Mouse (Mus musculus): ENCODE data around the gene Tubg2.
A peak's percentile ranks its signal among the peaks of the same experiment; 100 is the strongest.

The Tubg2 gene

GRCm38 (mm10) chr11:101180261-101180660, 24.6 kb downstream of the Tubg2 start:
- DNase-seq = peak; percentile 47

GRCm38 (mm10) chr11:101180846-101181740, 25.4 kb downstream of the Tubg2 start:
- peak; percentile 79 for DNase-seq

DNA sequence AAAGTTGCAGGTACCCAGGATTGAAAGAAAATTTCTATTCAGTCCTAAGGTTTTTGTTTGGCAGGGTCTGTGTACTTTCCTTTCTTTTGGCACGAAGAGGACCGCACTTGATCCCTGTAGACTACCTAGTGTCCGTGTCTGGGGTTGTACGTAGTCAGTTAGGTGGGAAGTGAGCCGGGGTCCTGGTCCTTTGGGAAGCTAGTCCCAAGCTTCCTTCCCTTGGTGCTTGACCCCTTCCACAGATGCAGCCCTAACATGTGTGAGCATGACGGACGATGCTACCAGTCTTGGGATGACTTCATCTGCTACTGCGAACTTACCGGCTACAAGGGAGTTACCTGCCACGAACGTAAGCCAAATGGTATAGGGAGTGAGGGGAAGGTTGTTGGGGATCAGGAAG, 26.3 kb downstream of the Tubg2 start:
- DNase-seq = no peak

DNA sequence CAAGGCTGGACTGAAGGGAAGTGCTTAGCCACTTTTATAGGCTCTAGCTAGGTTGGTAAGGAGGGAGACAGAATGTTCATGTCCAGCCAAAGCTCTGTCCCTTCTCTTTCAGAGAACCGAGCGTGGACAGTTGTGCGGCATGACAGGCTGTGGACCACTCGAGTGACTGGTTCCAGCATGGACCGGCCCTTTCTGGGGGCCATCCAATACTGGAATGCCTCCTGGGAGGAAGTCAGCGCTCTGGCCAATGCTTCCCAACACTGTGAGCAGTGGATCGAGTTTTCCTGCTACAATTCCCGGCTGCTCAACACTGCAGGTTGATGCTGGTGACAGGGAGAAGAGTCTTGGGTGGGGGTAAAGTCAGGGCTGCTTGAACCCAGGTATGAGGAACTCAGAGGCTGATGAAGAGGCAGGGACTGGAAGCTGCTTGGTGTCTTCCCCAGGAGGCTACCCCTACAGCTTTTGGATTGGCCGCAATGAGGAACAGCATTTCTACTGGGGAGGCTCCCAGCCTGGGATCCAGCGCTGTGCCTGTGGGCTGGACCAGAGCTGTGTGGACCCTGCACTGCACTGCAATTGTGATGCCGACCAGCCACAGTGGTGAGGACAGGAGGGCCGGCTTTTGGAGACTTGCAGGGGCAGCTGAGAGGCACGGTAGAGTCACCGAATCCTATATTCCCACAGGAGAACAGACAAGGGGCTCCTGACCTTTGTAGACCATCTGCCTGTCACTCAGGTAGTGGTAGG, 27.2 kb downstream of the Tubg2 start:
- DNase-seq = peak; percentile 65

GRCm38 (mm10) chr11:101184984-101185383, 29.3 kb downstream of the Tubg2 start:
- DNase-seq = no peak

DNA sequence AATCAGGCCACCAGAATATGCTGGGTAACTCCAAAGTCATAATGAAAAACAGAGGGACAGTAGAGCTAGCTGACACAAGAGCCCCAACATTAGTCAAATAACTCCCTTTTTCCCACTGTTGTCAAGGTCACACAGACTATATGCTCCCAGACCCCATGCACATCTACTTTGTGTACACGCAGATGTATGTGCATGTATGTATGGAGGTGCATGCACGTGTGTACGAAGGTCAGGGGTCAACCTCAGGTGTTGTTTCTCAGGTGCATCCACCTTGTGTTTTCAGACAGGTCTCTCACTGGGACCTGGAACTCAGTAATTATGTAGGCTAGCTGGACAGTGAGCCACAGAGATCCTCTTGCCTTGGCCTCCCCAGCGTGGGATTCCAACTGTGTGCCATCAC, 29.7 kb downstream of the Tubg2 start:
- DNase-seq = no peak

- DNase-seq = peak; percentile 76
These were observed 31.0 kb downstream of the Tubg2 start for GRCm38 (mm10) chr11:101186526-101187247.

DNA sequence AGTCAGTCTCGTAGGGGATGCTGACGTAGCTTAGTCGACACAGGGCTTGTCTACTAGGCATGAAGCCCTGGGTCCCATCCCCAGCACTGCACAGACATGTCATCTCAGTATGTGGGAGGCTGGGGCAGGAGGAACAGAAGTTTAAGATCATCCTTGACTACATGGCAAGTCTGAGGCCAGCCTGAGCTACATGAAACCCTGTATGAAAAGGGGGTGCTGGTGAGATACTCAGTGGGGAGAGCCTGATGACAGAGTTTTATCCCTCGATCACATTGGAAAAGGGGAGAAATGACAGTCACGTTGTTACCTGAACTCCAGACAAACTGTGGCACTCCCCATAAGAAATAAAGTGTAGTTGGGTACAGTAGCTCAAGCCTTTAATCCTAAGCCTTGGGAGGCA, 31.8 kb downstream of the Tubg2 start:
- DNase-seq = peak; percentile 45

- peak; percentile 95 for DNase-seq
These were observed 32.6 kb downstream of the Tubg2 start for GRCm38 (mm10) chr11:101188166-101188805.

DNA sequence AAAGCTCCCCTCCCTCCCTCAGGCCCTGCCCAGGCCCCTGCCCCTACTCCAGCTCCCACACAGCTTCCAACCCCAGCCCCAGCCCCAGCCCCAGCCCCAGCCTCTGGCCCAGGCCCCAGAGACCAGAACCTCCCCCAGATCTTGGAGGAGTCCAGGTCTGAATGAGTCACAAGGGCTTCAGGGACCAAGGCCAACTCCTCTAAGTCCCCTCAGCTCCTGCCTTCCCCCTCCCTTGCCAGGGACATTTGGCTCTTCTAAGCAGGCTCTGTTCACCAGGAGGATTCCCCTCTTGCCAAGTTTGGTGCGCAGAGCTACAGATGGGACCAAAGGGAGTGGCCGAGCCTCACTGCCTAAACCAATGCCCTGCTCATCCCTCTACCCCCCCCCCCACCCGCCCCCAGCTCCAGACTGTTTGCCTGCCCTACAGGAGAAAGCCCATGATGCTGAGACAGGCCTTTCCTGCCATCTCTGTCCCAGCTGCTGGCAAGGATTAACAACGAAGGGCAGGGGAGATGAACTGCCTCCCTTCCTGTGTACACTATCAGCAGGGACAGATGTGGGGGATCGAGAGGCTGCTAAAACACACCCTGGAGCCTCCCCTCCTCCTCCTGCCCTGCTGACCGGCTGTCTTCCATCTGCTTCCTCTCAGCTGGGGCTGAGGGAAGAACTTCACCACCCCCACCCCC, 33.9 kb downstream of the Tubg2 start:
- DNase-seq = peak; percentile 98

DNA sequence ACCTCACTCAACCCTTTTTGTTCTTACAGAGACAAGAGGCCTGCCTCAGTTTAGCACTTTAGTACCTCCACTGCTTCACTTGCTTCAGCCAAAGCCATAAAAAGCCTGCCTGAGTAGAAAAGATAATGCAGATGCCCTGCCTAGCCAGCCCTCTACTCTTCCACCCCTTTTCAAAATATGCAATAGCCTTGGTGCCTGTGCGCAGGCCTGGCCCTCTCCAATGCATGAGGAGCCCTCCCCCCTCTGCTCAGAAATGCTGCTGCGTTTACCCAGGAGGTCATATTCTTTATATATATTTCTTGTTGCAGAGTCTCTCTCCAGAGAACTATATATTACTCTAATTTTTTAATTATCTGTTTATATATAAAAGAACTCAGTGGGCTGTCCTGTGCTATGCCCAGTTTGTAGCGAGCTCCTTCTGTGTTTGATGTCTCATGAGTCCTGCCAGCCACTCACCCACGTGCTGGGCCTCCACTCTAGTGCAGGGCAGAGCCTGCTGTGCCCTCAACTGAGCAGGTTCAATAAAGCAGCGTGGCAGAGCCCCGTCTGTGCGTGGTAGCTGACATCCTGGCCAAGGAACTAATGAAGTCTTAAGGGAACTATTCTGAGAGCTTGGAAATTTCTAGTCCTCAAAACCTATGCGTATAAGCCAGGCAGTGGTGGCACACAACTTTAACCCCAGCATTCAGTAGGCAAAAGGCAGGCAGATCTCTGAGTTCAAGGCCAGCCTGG, 34.6 kb downstream of the Tubg2 start:
- peak; percentile 71 for DNase-seq

DNA sequence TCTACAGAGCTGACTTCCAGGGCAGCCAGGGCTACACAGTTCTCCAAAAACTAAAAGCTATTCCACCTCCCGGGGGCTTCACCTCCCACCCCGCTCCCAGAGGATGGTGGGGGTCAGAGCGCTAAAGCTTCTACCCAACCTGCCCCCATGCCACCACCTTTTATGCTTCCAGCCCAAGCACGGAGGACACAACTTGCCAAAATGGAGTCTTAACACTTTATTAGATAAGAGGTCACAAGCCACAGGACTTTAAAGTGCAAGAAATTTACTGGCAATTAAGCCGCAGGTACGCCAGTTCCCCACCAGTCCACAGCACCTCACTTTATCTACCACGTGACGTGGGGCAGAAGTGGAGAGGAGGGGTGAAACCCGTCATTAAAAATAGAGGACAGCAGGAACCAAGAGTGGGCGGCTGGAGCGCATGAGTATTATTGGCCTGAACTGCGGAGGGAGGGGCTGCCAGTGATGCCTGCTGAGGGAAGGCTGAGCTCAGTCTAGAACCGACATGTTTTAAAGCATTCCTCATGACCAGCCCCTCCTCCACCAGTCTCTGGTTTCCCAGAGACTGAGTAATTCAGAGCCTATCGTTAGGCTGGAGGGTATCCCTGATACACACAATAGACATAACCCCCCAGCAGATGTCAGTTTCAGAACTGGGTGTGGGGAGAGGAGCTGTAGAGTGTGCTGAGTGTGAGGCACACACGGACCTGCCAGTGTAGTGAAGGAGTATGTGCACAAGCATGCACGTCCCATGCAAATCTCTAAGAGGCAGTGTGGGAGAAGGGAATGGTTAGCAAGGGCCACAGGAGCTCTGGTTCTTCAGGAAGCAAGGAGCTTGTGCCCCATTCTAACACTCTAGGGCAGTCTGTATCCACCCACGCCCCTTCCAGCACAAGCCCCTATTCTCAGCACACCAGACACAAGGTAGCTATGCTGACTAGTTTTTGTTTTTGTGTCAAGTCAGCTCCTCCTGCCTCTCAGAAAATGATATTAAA, 35.5 kb downstream of the Tubg2 start:
- peak; percentile 77 for DNase-seq

DNA sequence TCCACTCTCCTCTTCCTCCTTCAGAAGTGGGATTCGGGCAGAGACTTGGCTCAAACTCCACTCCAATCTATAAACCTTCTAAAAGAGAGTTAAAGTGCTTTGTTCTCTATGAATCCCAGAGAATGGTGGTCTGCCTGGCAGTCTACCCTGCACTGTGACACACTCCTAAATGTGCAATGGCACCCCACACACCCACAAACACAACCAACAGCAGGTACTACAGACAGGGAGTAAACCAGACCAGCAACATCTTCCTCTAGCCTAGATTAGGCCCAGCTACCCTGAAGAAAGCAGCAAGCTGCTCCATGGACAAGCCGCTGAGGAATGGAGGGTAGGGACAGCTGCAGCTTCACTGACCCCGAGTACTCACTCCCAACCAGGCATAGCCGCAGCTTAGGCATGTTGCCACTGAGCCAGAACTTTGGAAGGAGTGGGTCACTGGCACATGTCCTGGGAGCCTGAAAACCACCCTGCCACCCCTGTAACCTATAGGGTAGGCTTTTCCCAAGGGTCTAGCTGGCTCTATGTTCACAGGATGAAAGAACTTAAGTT, 36.3 kb downstream of the Tubg2 start:
- peak; percentile 61 for DNase-seq

- DNase-seq = peak; percentile 71
These were observed 36.9 kb downstream of the Tubg2 start for GRCm38 (mm10) chr11:101192646-101193045.

DNA sequence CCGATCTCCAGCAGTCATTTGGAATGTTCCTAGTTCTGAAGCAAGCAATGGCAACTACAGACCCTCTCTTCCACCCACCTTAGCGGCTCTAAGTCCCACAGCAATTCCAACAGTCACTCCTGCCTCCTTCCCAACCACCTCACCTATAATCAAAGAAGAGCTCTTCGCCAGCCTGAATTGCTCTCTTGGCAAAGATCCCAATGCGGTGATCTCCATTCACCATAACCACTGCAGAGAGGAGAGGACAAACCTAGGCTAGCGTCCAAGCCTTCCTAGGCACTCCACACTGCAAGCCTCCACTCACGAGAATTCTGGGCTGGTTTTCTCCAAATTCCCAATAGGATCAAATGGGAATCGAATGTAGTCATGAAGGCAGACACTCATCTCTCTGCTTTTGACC, 37.4 kb downstream of the Tubg2 start:
- DNase-seq = peak; percentile 65

GRCm38 (mm10) chr11:101194137-101194536, 38.4 kb downstream of the Tubg2 start:
- peak; percentile 45 for DNase-seq

DNA sequence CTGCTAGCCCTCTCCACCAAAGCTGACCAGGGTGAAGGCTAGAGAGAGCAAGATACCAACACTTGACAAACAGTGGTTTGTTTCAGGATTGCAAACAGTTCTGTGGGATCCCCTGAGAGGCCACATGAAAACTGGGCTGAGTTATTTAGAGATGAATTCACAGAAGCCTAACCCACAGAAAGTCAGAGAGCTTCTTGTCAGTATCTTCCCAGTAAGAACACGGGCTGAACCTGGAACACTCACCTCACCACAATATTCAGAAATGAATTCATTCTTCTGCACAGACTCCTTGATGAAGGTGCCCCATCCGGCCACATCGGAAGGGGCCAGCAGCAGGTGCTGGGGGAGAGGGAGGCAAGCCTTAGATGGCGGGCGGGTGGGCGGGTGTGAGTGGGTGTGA, 38.9 kb downstream of the Tubg2 start:
- DNase-seq = no peak

- no peak for DNase-seq
These were observed 39.4 kb downstream of the Tubg2 start for GRCm38 (mm10) chr11:101195101-101195500.

DNA sequence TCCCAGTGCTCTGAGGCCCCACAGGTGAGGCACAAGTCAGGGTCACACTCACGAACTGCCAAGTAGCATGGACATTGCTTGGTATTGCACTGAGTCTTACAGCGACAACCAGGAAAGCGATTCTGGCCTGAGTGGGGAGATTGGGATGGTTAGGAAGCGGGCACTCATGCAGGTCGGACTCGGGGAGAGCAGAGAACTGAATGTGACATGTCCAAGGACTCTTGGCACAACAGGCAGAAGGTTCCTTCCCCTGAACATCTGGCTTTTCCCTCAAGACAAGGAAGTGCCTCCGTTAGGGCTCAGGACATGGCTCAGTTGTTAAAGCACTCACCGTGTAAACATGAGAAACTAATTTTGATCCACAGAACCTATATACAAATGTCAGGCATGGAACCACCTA, 39.9 kb downstream of the Tubg2 start:
- peak; percentile 20 for DNase-seq

- no peak for DNase-seq
These were observed 40.5 kb downstream of the Tubg2 start for GRCm38 (mm10) chr11:101196175-101196574.

All from cerebellum, adult 11-12 months (tissue).